Mouse (Mus musculus): ENCODE data around the gene Akna.

- TF ChIP-seq CTCF (IDR thresholded peaks at IDR 0.05; ENCODE audit: borderline replicate concordance, insufficient read depth, low read depth, low read length) = no peak
- no peak for TF ChIP-seq POLR2A (IDR thresholded peaks at IDR 0.05; ENCODE audit: borderline replicate concordance, insufficient read depth, low read length)
Measured at GRCm38 (mm10) chr4:63359861-63360260, 43.3 kb downstream of the Akna start.
